Mouse (Mus musculus): ENCODE data around the gene Rhoh. TPM values are rescaled to one million over a fixed set of nuclear protein-coding genes. Genes with fewer than 3 reads are reported as not detected.

The Rhoh gene
- total and polyA plus RNA-seq, 3 experiments, result 12.1 to 22.1 (median 18.9) TPM

GRCm38 (mm10) chr5:65856591-65857411 lies 4.2 kb upstream of the Rhoh start (continued):
- TF ChIP-seq MAX (IDR thresholded peaks at IDR 0.05; ENCODE audit: low read length) (no peak), ZKSCAN1 (IDR thresholded peaks at IDR 0.05; ENCODE audit: borderline replicate concordance, low read depth, low read length) (no peak), CHD1 (IDR thresholded peaks at IDR 0.05; ENCODE audit: low read depth, low read length) (no peak), NRF1 (IDR thresholded peaks at IDR 0.05; ENCODE audit: low read depth, low read length) (no peak), UBTF (IDR thresholded peaks at IDR 0.05; ENCODE audit: low read depth, low read length) (no peak), ZC3H11A (IDR thresholded peaks at IDR 0.05; ENCODE audit: low read depth, low read length) (no peak), POLR2AphosphoS2 (IDR thresholded peaks at IDR 0.05; ENCODE audit: low read depth, low read length) (no peak)

- no peak overlapping the region for H3K4me3 ChIP-seq (replicated peaks in 1 of 3; ENCODE audit: low read depth in 2 of 3, low read length in 2 of 3, poor library complexity in 1 of 3)
- no peaks in the 10 kb centered on the region for H3K9me3 ChIP-seq (replicated peaks; ENCODE audit: low read length)
- in situ Hi-C loops (cut with MboI; ENCODE audit: low pct_ligation_motif_present, low pct_unique_long_range_greater_than_20kb, low sequenced_read_pairs), result no loop called here
- H3K27me3 ChIP-seq (replicated peaks), result no peaks in the 10 kb centered on the region
- H3K4me2 ChIP-seq (ENCODE audit: insufficient read depth, low read depth, poor library complexity, severe bottlenecking), result no peak overlapping the region
- H3K79me2 ChIP-seq (replicated peaks; ENCODE audit: control insufficient read depth, extremely low read depth, insufficient read depth, poor library complexity, severe bottlenecking), result no peaks in the 10 kb centered on the region; the same call in 1 of the 2 replicates
- H3K4me1 ChIP-seq (ENCODE audit: control insufficient read depth in 1 of 2, insufficient read depth in 2 of 2), result peaks cover 18 to 72% of the 10 kb centered on the region in 2 experiments
- DNase-seq (ENCODE audit: extremely low read depth), result peak; percentile 31
- H3K9ac ChIP-seq (ENCODE audit: insufficient read depth, low read depth), result no peak overlapping the region
- dilution Hi-C loops (cut with MboI; ENCODE audit: extremely low pct_ligation_motif_present, extremely low pct_unique_long_range_greater_than_20kb, low sequenced_read_pairs), result no loop called here
- no peaks in the 10 kb centered on the region for H3K36me3 ChIP-seq (replicated peaks in 1 of 2; ENCODE audit: control insufficient read depth in 1 of 2, insufficient read depth in 1 of 2, low read length in 1 of 2)
- no peak overlapping the region for H3K27ac ChIP-seq (ENCODE audit: insufficient read depth, low read depth)
- TF ChIP-seq ZC3H11A (IDR thresholded peaks at IDR 0.05; ENCODE audit: low read depth, low read length) (no peak), BHLHE40 (IDR thresholded peaks at IDR 0.05; ENCODE audit: low read depth, low read length) (peak; percentile 73)
Measured at GRCm38 (mm10) chr5:65857935-65858334, 3.1 kb upstream of the Rhoh start.

GRCm38 (mm10) chr5:65858355-65858754 lies 2.7 kb upstream of the Rhoh start:
- Histone ChIP-seq H3K4me1 (ENCODE audit: control insufficient read depth in 1 of 2, insufficient read depth in 2 of 2) (peaks cover 18 to 76% of the 10 kb centered on the region in 2 experiments), H3K27ac (ENCODE audit: insufficient read depth, low read depth) (no peak overlapping the region), H3K27me3 (replicated peaks) (no peaks in the 10 kb centered on the region), H3K36me3 (replicated peaks in 1 of 2; ENCODE audit: control insufficient read depth in 1 of 2, insufficient read depth in 1 of 2, low read length in 1 of 2) (no peaks in the 10 kb centered on the region), H3K4me3 (replicated peaks in 1 of 3; ENCODE audit: low read depth in 2 of 3, low read length in 2 of 3, poor library complexity in 1 of 3) (no peak overlapping the region), H3K9me3 (replicated peaks; ENCODE audit: low read length) (no peaks in the 10 kb centered on the region), H3K79me2 (replicated peaks; ENCODE audit: control insufficient read depth, extremely low read depth, insufficient read depth, poor library complexity, severe bottlenecking) (no peaks in the 10 kb centered on the region; the same call in 1 of the 2 replicates), H3K9ac (ENCODE audit: insufficient read depth, low read depth) (no peak overlapping the region), H3K4me2 (ENCODE audit: insufficient read depth, low read depth, poor library complexity, severe bottlenecking) (no peak overlapping the region)
- in situ Hi-C loops (cut with MboI; ENCODE audit: low pct_ligation_motif_present, low pct_unique_long_range_greater_than_20kb, low sequenced_read_pairs), result no loop called here
- dilution Hi-C loops (cut with MboI; ENCODE audit: extremely low pct_ligation_motif_present, extremely low pct_unique_long_range_greater_than_20kb, low sequenced_read_pairs), result no loop called here
- TF ChIP-seq CHD2 (IDR thresholded peaks at IDR 0.05; ENCODE audit: low read length), result 0 out of 2 replicates have a peak, but pooled peaks have one; percentile 16
- no peak for TF ChIP-seq POLR2A (IDR thresholded peaks at IDR 0.05; ENCODE audit: low read depth, low read length)
- DNase-seq (ENCODE audit: extremely low read depth), result no peak

DNA sequence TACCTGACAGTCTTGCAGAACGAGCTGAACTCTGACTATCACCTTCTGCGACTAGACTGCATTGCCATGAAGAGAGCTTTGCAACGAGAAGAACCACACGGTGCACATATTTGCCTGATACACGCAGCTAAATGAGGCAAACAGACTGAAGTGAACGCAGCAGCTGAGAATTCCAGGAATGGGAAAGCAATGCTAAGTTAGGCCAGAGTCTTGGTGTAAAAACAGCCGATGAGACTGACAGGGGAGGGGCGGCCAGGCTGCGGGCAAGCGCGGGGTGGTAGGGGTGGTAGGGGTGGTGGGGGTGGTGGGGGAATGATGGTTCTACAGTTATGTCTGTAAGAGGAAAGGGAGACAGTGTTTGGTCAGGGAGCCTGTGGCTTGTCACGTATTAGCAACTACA lies 2.1 kb upstream of the Rhoh start:
- in situ Hi-C loops (cut with MboI; ENCODE audit: low pct_ligation_motif_present, low pct_unique_long_range_greater_than_20kb, low sequenced_read_pairs), result no loop called here
- H3K27ac ChIP-seq (ENCODE audit: insufficient read depth, low read depth), result no peak overlapping the region
- no peak overlapping the region for H3K9ac ChIP-seq (ENCODE audit: insufficient read depth, low read depth)
- no peaks in the 10 kb centered on the region for H3K27me3 ChIP-seq (replicated peaks)
- peaks cover 18 to 76% of the 10 kb centered on the region in 2 experiments for H3K4me1 ChIP-seq (ENCODE audit: control insufficient read depth in 1 of 2, insufficient read depth in 2 of 2)
- H3K36me3 ChIP-seq (replicated peaks in 1 of 2; ENCODE audit: control insufficient read depth in 1 of 2, insufficient read depth in 1 of 2, low read length in 1 of 2), result no peaks in the 10 kb centered on the region
- dilution Hi-C loops (cut with MboI; ENCODE audit: extremely low pct_ligation_motif_present, extremely low pct_unique_long_range_greater_than_20kb, low sequenced_read_pairs), result no loop called here
- TF ChIP-seq CHD1 (IDR thresholded peaks at IDR 0.05; ENCODE audit: low read depth, low read length), result no peak
- TF ChIP-seq ELF1 (IDR thresholded peaks at IDR 0.05; ENCODE audit: low read depth, low read length), result no peak
- TF ChIP-seq CTCF (conservative IDR thresholded peaks at IDR 0.05 in 1 of 2, IDR thresholded peaks at IDR 0.05 in 1 of 2; ENCODE audit: low read depth in 2 of 2, low read length in 2 of 2), result no peak
- no peak for TF ChIP-seq USF1 (IDR thresholded peaks at IDR 0.05; ENCODE audit: low read depth, low read length)
- H3K79me2 ChIP-seq (replicated peaks; ENCODE audit: control insufficient read depth, extremely low read depth, insufficient read depth, poor library complexity, severe bottlenecking), result peaks cover 5% of the 10 kb centered on the region
- H3K4me2 ChIP-seq (ENCODE audit: insufficient read depth, low read depth, poor library complexity, severe bottlenecking), result no peak overlapping the region
- H3K4me3 ChIP-seq (replicated peaks in 1 of 3; ENCODE audit: low read depth in 2 of 3, low read length in 2 of 3, poor library complexity in 1 of 3), result no peak overlapping the region
- H3K9me3 ChIP-seq (replicated peaks; ENCODE audit: low read length), result no peaks in the 10 kb centered on the region
- no peak for DNase-seq (ENCODE audit: extremely low read depth)

Data from CH12.LX (cell line).